Mouse (Mus musculus) heart, postnatal 14 days (tissue): ENCODE results near the gene Rbfox3. TPM values are rescaled to one million over a fixed set of nuclear protein-coding genes. Genes with fewer than 3 reads are reported as not detected.

Source experiments
- microRNA-seq, 2 experiments: library from miRNA; unstranded; fragments of <30 nt; microRNA quantifications; one replicate each; pipeline ENCODE4 v1.2.0; 2021 to 2022
- total RNA-seq, 2 experiments: library from RNA; stranded (reverse); gene quantifications; 2 replicates each; pipeline ENCODE4 v1.2.3; 2021

Rbfox3 gene
- total RNA-seq, 2 experiments from 2014 or later = 0.12 to 0.29 TPM

Small RNA genes within 50 kb of the gene (microRNA-seq; reads per million reads assigned to microRNA genes)
- gene Gm25040 = 0 reads per million in 2 experiments

Other genes starting within 250 kb of the Rbfox3 start
- gene Enpp7, start 76.6 kb upstream of the Rbfox3 start, total RNA-seq = not detected
- gene Cbx2, start 111.4 kb upstream of the Rbfox3 start, total RNA-seq = 1 to 10 TPM; 5.0 to 5.3 TPM
- gene Cbx8, start 129.4 kb upstream of the Rbfox3 start, total RNA-seq = 1 to 10 TPM; 6.0 to 6.1 TPM
- 10 to 100 TPM; 15.2 to 17.8 TPM for gene Cbx4, start 174.6 kb upstream of the Rbfox3 start, total RNA-seq